Mouse (Mus musculus) right cerebral cortex, postnatal 4 days (tissue): Measurements from ENCODE around the gene Iqck.

Source experiments
- DNase-seq: peaks from one replicate; pipeline ENCODE4 v3.0.0-alpha.2; 2022

Gene Iqck

DNA sequence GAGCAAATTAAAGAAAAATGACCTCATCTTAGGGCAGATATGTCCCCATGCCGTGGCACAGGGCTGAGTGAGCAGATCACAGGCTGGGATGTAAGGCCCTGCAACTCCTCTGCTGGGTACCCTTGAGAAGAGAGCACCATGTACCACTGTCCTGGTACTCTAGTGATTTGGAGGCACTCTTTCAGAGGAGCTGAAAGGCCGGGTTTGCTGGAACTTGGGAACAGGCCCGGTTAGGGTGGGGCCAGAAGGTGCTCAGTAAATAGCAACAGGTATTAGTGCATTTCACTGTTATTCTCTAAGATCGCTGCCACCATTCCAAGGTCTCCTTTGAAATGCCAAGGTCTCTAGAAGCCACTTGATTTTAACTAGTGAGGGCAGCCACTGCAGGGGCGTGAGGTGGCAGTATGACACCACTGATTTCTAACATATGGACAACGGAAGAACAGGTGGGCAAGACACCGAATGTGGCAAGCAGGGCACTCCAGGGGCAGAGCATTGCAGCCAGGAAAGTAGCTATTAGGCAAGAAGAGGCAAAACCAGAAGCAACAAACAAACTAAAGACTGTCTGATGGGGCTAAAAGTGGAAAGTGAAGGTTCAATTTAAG is 59.1 kb downstream of the Iqck start:
- DNase-seq = no peak

DNA sequence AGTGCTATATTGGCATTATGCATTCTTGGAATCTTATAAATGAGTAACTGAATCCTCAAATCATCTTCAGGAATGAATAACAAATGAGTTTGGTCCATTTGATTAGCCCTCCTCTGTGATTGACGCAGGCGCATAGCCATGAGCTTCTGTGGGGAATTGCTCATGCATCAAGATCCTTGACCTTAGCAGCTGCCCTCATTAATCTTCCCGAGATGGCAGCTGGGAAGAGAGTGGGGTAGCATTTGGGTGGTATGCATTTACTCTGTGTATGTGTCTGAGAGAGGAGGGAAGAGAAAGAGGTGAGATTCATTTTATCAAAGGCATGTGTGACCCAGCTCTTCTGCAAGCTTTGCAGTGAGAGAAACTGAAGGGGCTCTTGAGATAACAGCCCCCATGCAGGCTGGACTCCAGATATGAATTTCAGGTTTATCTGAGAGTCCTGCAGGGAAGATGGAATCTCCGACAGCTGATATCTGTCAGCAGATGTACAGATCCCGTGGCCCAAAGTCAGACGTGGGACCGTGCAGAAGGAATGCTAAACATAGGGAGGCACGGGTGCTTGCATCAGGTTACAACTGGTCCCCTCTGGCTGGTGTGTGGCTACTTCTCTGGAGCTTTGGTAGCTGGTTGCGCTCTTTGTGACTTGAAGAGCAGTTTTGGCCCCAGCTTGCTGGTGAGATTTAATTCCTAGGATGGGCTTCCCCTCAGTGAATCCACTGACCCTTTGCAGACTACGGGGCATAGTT is 63.9 kb downstream of the Iqck start:
- DNase-seq = no peak

DNA sequence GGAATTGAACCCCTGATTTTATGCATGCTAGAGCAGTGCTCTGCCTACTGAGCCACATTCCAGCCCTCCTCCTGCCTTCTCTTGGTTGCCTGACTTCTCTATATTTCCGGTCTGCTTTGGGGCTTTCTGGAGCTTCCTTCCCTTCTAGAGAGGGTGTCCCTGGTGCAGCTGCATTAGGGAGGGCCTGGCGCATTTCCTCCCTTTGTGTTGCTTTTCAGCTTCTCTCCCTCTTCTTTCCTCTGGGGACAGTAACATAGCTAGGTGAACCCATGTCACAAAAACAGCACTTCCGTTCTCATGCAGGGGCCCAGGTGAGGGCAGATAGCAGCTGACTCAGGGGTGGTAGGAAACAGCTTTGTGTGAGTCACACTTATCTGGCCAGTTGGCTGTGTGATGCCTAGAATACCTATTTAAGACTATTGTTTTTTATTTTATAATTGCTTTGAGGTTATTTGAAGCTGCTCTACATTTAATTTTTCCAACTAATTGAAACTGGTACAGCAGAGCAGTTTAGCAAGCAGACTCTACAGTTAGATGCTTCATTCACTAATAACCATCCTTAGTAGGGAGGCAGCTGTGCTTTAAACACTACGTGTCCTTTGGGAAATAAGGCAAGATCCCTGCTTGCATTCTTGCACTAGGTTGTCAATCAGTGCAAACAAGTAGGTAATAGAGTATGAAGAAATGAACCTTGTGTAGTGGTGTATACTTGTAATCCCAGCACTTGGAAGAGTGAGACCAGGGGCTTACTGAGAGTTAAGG is 67.1 kb downstream of the Iqck start:
- DNase-seq = no peak

- no peak for DNase-seq
Observed at GRCm38 (mm10) chr7:118925547-118925946, 70.0 kb downstream of the Iqck start.

DNA sequence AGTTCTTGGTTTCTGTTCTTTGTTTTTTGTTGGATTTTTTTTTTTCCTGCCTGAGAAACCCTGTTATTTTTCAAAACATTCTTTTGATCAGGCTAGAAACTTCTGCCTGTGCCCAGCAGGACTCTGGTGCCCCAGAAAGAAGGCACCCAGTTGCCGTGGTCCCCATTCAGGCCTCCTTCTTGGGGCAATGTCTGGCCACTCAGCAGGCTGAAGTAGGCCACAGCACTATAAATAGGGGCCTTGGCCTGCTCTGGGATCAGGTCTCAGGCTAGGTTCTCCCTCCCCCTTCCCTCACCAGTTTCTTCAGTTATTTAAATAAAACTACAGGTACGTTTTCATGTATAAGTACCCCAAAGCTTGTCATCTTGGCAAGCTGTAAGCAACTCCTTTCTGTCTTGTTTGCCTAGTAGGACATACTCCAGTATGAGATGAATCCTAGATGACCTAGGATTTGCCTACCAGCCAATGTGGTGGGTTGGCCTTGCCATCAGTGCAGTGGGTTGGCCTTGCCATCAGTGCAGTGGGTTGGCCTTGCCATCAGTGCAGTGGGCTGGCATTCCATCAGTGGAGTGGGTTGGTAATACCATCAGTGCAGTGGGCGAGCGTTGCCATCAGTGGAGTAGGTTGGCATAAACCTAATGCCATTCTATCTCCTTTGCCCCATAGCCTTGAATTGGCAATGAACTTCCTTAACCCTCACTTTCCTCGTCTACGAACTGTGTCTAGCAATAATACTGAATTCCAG is 71.1 kb downstream of the Iqck start:
- no peak for DNase-seq

- DNase-seq = no peak
Observed at GRCm38 (mm10) chr7:118927279-118927678, 71.7 kb downstream of the Iqck start.

DNA sequence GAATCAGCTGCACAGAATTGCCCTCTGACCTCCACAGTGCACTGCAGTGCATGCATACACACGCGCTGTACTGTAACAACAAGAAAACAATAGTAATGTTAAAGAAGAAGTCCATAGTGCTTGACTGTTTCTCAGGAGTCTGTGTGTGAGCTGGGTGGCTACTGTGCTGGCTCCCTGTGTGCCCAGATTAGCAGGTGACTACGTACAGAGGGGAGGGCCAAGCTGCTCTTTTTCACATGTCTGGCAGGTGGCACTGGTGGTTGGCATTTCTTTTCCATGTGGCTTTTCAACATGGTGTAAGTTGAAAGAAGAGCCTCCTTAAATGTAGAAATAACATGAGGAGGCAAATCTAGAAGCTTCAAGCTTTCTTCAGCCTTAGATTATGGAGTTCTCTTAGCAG is 72.8 kb downstream of the Iqck start:
- DNase-seq = no peak

DNA sequence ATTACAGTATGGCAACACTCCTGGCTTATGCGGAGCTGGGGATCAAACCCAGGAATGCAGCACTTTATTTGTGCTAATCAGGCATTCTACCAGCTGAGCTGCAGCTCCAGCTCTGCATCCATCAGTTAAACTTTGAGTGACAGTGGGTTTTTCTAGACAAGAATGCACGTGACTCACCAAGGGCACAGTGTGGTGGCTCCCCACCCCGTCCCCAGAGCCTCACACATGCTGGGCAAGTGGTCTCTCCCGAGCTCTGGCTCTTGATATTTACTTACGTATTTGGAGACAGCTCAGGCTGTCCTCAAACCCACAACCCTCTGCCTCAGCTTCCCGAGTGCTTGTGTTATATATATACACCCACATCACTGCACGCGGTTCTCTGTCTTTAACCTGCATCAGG is 73.4 kb downstream of the Iqck start:
- no peak for DNase-seq

- no peak for DNase-seq
Observed at GRCm38 (mm10) chr7:118929601-118930311, 74.2 kb downstream of the Iqck start.

GRCm38 (mm10) chr7:118931502-118932395 is 76.2 kb downstream of the Iqck start:
- DNase-seq = no peak

- no peak for DNase-seq
Observed at GRCm38 (mm10) chr7:118935306-118935705, 79.8 kb downstream of the Iqck start.

DNA sequence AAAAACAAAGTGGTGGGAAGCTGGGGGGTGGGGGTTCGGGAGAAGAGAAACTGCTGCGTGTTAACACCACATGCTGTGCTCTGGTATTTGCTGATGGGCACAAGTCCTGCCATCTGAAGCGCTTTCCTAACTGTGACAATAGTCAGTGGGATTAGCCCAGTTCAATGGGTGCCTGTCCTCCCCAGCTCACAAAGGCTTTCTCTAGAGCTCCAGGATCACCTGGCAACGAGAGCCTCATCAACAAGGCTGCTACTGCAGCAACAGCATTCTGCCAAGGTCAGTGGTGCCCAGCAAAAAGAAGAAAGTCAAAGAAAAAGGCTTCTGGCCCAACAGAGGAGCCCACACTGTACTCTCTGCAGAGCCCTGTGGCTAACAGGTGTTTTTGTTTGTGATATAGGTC is 81.3 kb downstream of the Iqck start:
- no peak for DNase-seq

GRCm38 (mm10) chr7:118937469-118938387 is 82.2 kb downstream of the Iqck start:
- DNase-seq = no peak

DNA sequence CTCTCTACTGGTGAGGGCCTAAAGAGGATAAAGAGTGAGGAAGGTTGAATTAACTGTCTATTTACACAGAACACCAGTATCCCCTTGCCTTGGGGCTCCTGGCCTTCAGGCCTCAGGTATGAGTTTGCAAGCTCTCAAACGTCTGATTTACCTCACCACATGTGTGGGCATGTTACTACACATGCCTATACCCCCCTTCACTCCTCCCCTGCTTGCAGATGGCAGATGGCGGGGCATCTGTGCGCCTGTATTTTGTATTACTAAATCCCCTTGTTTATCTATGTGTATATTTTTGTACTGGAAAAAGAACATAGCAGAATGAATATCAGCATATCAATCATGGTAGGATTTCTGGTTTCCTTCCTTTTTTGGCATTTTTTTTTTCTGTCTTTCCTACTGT is 86.7 kb downstream of the Iqck start:
- DNase-seq = no peak

DNA sequence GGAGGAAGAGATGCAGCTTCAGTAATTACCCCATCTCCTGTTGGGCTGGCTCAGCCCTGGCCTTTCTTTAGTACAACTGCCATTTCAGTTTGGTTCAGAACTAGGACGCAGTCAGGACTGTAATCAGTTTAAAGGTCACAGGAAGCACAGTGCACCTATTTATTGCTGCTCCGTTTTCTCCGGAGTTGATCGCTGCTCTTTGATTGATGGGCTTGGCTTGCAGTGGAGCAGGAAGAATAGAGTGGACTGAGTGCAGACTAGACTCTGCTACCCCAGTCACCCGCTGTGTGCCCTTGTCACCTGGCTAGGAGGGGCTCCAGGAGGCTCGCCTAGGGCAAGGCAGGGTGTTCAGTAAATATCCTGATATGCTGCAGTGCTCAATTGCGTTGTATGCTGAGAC is 87.6 kb downstream of the Iqck start:
- no peak for DNase-seq

DNA sequence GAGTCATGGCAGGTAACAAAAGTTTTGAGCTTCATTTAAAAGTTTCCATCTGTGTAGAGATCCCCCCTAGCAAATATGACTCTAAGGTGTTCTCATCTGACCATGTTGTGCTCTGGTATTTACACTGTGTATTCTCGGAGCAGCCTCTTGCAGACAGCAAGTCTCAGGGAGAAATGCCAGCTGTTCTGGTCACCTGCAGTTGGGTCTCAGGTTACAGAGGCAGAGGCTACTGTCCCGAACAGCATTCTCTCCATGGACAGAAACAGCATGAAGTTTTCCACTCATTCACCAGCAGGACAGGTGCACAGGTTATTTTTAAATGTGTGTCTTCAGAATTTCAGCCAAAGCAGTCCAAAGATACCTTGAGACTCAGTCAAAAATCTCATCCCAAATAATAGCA is 89.3 kb downstream of the Iqck start:
- DNase-seq = no peak

DNA sequence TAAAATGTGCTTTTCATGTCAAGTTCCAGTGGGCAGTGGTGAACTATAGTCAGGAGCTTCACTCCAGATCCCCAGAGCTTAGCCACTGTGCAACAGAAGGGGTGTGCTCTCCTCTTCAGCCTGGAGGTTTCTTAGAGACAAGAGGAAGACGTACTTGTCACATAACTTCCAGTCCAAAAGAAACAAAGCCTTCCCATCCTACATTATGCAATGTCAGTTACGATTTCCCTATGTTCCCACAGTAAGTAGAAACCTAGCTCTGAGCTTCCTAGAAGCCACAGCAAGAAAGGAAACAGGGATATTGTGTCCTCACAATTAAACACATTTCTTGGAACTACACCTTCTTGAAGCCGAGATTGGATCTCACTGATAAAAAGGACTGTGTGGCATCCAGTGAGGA is 91.7 kb downstream of the Iqck start:
- no peak for DNase-seq

DNA sequence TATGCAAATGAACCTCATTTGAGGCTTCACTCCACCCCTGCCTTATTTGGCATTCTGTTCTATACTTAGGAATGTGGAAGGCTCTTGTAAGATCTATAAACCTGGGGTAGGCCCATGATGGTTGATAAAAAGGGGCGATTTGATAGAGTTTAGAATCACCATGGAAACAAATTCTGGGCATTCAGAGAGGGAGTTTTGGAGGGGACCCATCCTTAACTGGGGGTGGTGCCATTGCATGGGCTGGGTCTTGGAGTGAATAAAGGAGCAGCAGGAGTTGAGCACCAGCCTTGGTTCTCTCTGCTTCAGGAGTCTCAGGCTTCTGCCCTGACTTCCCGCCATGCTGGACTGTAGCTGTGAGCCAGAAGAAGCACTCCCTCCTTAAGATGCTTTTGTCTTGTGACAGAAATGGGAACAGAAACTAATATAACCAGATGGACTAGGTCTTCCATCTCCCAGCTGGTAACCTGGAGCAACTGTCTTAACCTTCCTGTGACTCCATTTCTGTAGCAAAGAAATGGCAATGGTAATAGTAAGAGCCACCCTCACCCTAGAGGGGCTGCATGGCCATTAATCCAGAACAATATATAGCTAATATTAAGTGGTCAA is 93.2 kb downstream of the Iqck start:
- DNase-seq = no peak

DNA sequence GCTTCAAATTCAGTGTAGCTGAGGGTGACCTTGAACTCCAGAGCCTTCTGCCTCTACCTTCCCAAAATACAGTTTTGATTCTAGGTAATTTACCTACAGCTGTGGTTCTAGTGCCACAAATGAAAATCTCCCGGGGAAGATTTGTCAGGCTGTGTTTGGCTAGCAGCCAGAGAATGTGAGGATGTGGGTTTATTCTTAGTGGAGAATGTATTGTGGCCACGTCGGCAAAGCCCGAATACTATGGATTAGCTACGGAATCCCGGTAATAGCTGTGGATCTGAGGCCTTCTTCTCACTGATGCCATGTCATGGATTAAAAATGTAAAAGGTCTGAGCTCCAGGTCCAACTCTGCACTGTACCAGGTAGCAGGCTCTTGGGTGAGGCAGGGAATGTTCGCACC is 94.2 kb downstream of the Iqck start:
- DNase-seq = no peak

DNA sequence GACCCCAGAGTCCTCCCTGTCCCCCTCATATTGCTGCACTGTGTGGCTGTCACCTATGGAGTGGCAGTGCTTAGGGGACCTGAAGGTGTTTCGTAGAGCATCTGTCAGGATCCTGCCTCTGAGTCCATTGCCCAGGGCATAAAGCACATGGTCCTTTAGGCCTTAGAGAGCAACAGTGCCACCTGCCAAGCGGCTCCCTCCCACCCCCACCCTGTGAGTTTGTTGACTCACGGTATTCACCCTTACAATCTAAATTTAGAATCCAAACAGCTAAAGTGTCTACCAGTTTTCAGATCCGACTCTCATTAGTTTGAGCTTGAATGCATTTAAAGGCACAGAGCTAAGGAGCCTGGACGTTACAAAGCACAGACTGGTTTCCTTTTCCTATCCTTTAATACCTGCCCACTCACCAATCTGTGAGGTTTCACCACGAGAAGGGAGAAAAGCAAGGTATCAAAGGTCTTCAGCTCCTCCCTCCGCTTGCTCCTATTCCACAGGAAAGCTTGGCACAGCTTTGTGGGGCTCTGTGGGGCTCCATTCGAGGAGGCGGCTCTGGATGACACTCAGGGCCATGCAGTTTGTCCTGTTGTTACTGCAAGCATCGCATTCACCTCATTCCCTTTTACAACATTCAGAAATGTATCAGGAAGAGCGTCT is 98.2 kb downstream of the Iqck start:
- no peak for DNase-seq
